24 mouse cellular contexts compared by ENCODE assay signal in genomic region chr6:136199814-136200213, GRCm38 (mm10). TPM values are rescaled to one million over a fixed set of nuclear protein-coding genes. Genes with fewer than 3 reads are reported as not detected.
"Had no signal": no experiment of that assay in that cellular context is flagged by ENCODE, and none has a peak within 500 bp of the region (broad histone marks: within the 10 kb centered on the region; RNA-seq: fewer than 3 reads in every experiment).

No protein-coding gene starts in this region.

- DNase-seq: heart, postnatal 10 days; heart, postnatal 14 days; heart, postnatal 36 days; heart, postnatal 4 days; kidney, adult 11 months; kidney, adult 18-20 months; kidney, adult 2 months; kidney, adult 8-10 months; kidney, adult 9 months; kidney, postnatal 10 days; kidney, postnatal 14 days; kidney, postnatal 25 days; kidney, postnatal 36 days; kidney, postnatal 4 days; layer of hippocampus, adult 9-11 months; layer of hippocampus, postnatal 36 days had no signal

- ATAC-seq: hindbrain, embryonic 16.5 days; hindbrain, postnatal 0 days; inflammation-experienced regulatory T-cells, adult 6 months; intestine, embryonic 15.5 days; intestine, embryonic 16.5 days; intestine, postnatal 0 days had no signal

RNA-seq across cellular contexts. Expression of gene Grin2b, which starts 26.5 kb away (rescaled TPM):
- polyA plus RNA-seq: heart, postnatal 0 days; intestine, embryonic 16.5 days; intestine, postnatal 0 days; kidney, adult 2 months; large intestine, adult 2 months had no signal
